Mouse (Mus musculus) small intestine, adult 2 months (tissue): ENCODE results near the gene Qtrt1.

Experiments
- CTCF ChIP-seq: fragments of 200-500 bp; IDR thresholded peaks from 2 replicates; pipeline ENCODE4 v1.5.1; 2012; ENCODE audit warnings: low read depth, mild to moderate bottlenecking, control low read depth, inconsistent platforms, low read length, moderate library complexity, mixed read lengths; ENCODE audit not compliant: insufficient replicate concordance, insufficient read length; ENCODE audit errors: extremely low read depth
- POLR2A ChIP-seq: fragments of 200-500 bp; IDR thresholded peaks from 2 replicates; pipeline ENCODE4 v1.6.1; 2012; ENCODE audit warnings: low read depth, mild to moderate bottlenecking, control low read depth, inconsistent platforms, low read length, moderate library complexity

GRCm38 (mm10) chr9:21370876-21371275 lies 40.8 kb upstream of the Qtrt1 start:
- TF ChIP-seq CTCF = no peak
- no peak for TF ChIP-seq POLR2A
